Comparison of ENCODE assay signal across 34 mouse cellular contexts in the genomic region with DNA sequence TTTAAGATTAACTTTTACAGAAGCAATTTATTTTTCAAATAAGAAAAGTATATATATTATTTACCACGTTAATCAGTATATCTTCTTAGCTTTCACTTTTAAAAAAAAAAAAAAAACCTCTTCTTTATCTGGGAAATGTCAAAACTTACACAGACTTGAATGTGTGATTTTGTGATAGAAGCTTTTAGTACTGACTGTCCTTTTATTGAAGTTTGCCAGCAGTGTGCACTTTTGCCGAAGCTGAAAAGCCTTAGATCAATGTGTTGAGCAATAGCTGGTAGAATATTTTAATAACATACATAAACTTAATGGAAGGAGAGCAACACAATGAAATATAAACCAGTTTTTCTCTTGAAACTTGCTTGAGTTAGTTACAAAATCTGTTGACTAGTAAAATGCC.
"Had no signal": no experiment of that assay in that cellular context is flagged by ENCODE, and none has a peak within 500 bp of the region (broad histone marks: within the 10 kb centered on the region; RNA-seq: fewer than 3 reads in every experiment).

No protein-coding gene starts in this region.

- H3K9ac ChIP-seq: heart, embryonic 12.5 days; heart, embryonic 13.5 days; heart, embryonic 15.5 days; hindbrain, embryonic 12.5 days; hindbrain, embryonic 13.5 days; hindbrain, embryonic 14.5 days; hindbrain, embryonic 15.5 days; intestine, embryonic 15.5 days; kidney, embryonic 15.5 days had no signal

- H3K36me3 ChIP-seq: heart, embryonic 10.5 days; heart, embryonic 12.5 days; heart, embryonic 13.5 days; heart, embryonic 15.5 days; hindbrain, embryonic 12.5 days; hindbrain, embryonic 13.5 days; hindbrain, embryonic 15.5 days; intestine, embryonic 15.5 days; kidney, embryonic 15.5 days had no signal

- H3K27me3 ChIP-seq: heart, embryonic 12.5 days; heart, embryonic 13.5 days; heart, embryonic 15.5 days; hindbrain, embryonic 12.5 days; hindbrain, embryonic 13.5 days; hindbrain, embryonic 15.5 days; intestine, embryonic 15.5 days; kidney, embryonic 15.5 days had no signal

- H3K4me2 ChIP-seq: heart, embryonic 11.5 days; heart, embryonic 12.5 days; heart, embryonic 13.5 days; heart, embryonic 15.5 days; hindbrain, embryonic 12.5 days; hindbrain, embryonic 13.5 days; hindbrain, embryonic 14.5 days; hindbrain, embryonic 15.5 days; intestine, embryonic 15.5 days; kidney, embryonic 15.5 days had no signal

- ATAC-seq: hindbrain, postnatal 0 days; inflammation-experienced regulatory T-cells, adult 6 months; intestine, embryonic 15.5 days; intestine, embryonic 16.5 days; intestine, postnatal 0 days had no signal

- DNase-seq: heart, postnatal 10 days; heart, postnatal 14 days; heart, postnatal 36 days; heart, postnatal 4 days; kidney, adult 11 months; kidney, adult 18-20 months; kidney, adult 2 months; kidney, adult 8-10 months; kidney, adult 9 months; kidney, postnatal 10 days; kidney, postnatal 14 days; kidney, postnatal 25 days; kidney, postnatal 36 days; kidney, postnatal 4 days; layer of hippocampus, adult 9-11 months; layer of hippocampus, postnatal 36 days had no signal

- H3K27ac ChIP-seq: heart, embryonic 10.5 days; heart, embryonic 15.5 days; hindbrain, embryonic 10.5 days; hindbrain, embryonic 12.5 days; hindbrain, embryonic 13.5 days; hindbrain, embryonic 14.5 days; hindbrain, embryonic 15.5 days; hindbrain, postnatal 0 days; intestine, embryonic 15.5 days; kidney, embryonic 15.5 days; kidney, postnatal 0 days; layer of hippocampus, adult 2 months had no signal

- H3K9me3 ChIP-seq: heart, embryonic 10.5 days; heart, embryonic 12.5 days; heart, embryonic 13.5 days; heart, embryonic 15.5 days; hindbrain, embryonic 10.5 days; hindbrain, embryonic 12.5 days; hindbrain, embryonic 13.5 days; hindbrain, embryonic 15.5 days; intestine, embryonic 15.5 days; kidney, embryonic 15.5 days had no signal

- H3K4me3 ChIP-seq: heart, embryonic 10.5 days; heart, embryonic 12.5 days; heart, embryonic 13.5 days; heart, embryonic 15.5 days; hindbrain, embryonic 10.5 days; hindbrain, embryonic 12.5 days; hindbrain, embryonic 13.5 days; hindbrain, embryonic 15.5 days; intestine, embryonic 15.5 days; kidney, embryonic 15.5 days; layer of hippocampus, adult 2 months had no signal
